Mouse (Mus musculus) C2C12 (cell line): Measurements from ENCODE around the gene Mtf1. TPM values are rescaled to one million over a fixed set of nuclear protein-coding genes. Genes with fewer than 3 reads are reported as not detected.

ENCODE experiments used
- H3K27me3 ChIP-seq: one replicate; pipeline ENCODE4 v1.6.1; 2011; ENCODE audit not compliant: control insufficient read depth, insufficient read depth, insufficient read length
- H3K36me3 ChIP-seq: one replicate; pipeline ENCODE4 v1.6.1; 2011; ENCODE audit not compliant: control insufficient read depth, insufficient read depth
- H3K4me3 ChIP-seq: one replicate; pipeline ENCODE4 v1.5.1; 2011; ENCODE audit warnings: mild to moderate bottlenecking, control low read depth; ENCODE audit not compliant: poor library complexity, insufficient read depth, severe bottlenecking
- H3K79me2 ChIP-seq: one replicate; pipeline ENCODE4 v1.6.1; 2011; ENCODE audit not compliant: control insufficient read depth, insufficient read depth
- H3K79me3 ChIP-seq: one replicate; pipeline ENCODE4 v1.6.1; 2011; ENCODE audit warnings: low read depth, control low read depth
- H3ac ChIP-seq: one replicate; pipeline ENCODE3; 2011; ENCODE audit warnings: low read depth; ENCODE audit not compliant: control insufficient read depth, insufficient read length
- CEBPB ChIP-seq: IDR thresholded peaks from one replicate; pipeline ENCODE4 v1.6.1; 2011; ENCODE audit warnings: low read depth, mild to moderate bottlenecking, control low read depth, moderate library complexity
- CTCF ChIP-seq: IDR thresholded peaks from one replicate; pipeline ENCODE4 v1.5.1; 2011; ENCODE audit not compliant: control insufficient read depth, insufficient read depth, insufficient read length
- FOSL1 ChIP-seq: IDR thresholded peaks from one replicate; pipeline ENCODE4 v1.8.0; 2011; ENCODE audit warnings: mild to moderate bottlenecking, low read length; ENCODE audit not compliant: poor library complexity, insufficient read depth, severe bottlenecking
- MAX ChIP-seq: IDR thresholded peaks from one replicate; pipeline ENCODE4 v1.6.1; 2011; ENCODE audit warnings: mild to moderate bottlenecking, control low read depth
- MYOD1 ChIP-seq: IDR thresholded peaks from one replicate; pipeline ENCODE4 v1.6.1; 2011; ENCODE audit warnings: low read depth; ENCODE audit not compliant: control insufficient read depth, insufficient read length
- MYOG ChIP-seq: IDR thresholded peaks from one replicate; pipeline ENCODE4 v1.6.1; 2011; ENCODE audit not compliant: control insufficient read depth, insufficient read length; ENCODE audit errors: extremely low read depth
- USF1 ChIP-seq: IDR thresholded peaks from one replicate; pipeline ENCODE4 v1.6.1; 2011; ENCODE audit warnings: low read depth, mild to moderate bottlenecking, control low read depth, moderate library complexity
- long read RNA-seq, 2 experiments: library from polyadenylated mRNA; unstranded; transcript quantifications; one replicate each; pipeline ENCODE4 v2.0.0; 2019 to 2020
- polyA plus RNA-seq: library from polyadenylated mRNA; unstranded; fragments of >200 nt; fragmentation: generic; extraction: Trizol; gene quantifications from one replicate; pipeline ENCODE4 v1.2.1, GENCODE M21; 2012; ENCODE audit warnings: missing spikeins

Mtf1 gene
- polyA plus RNA-seq = 10.9 TPM
- long read RNA-seq, experiment 1, full-length matches to known transcripts = 3 of 6 reads
- long read RNA-seq, experiment 1, partial matches to known transcripts = 1 of 6 reads
- long read RNA-seq, experiment 1, other reads (novel, unspliced or antisense) = 2 of 6 reads
- long read RNA-seq, experiment 2, full-length matches to known transcripts = 20 of 28 reads
- long read RNA-seq, experiment 2, partial matches to known transcripts = 2 of 28 reads
- long read RNA-seq, experiment 2, other reads (novel, unspliced or antisense) = 6 of 28 reads

- Histone ChIP-seq H3K27me3 (no peaks in the 10 kb centered on the region), H3K4me3 (peak within 1 kb of the TSS; percentile 95), H3ac (peak within 1 kb of the TSS; percentile 95), H3K79me3 (peaks cover 28% of the 10 kb centered on the region), H3K36me3 (peaks cover 36% of the 10 kb centered on the region), H3K79me2 (peaks cover 43% of the 10 kb centered on the region)
- TF ChIP-seq CTCF (peak; percentile 42), FOSL1 (no peak)
Observed at GRCm38 (mm10) chr4:124801552-124802308, at the start of gene Mtf1. Gene Mtf1, plus strand, starts transcription at chr4:124802104.

GRCm38 (mm10) chr4:124752281-124753199 lies 49.4 kb upstream of the Mtf1 start:
- Histone ChIP-seq H3K27me3 (no peaks in the 10 kb centered on the region), H3K36me3 (peaks cover 5% of the 10 kb centered on the region), H3K79me2 (peaks cover 50% of the 10 kb centered on the region), H3K4me3 (peak overlapping the region; percentile 83), H3ac (peak overlapping the region; percentile 82), H3K79me3 (peaks cover 10% of the 10 kb centered on the region)
- TF ChIP-seq CTCF (no peak), MYOD1 (peak; percentile 41)

DNA sequence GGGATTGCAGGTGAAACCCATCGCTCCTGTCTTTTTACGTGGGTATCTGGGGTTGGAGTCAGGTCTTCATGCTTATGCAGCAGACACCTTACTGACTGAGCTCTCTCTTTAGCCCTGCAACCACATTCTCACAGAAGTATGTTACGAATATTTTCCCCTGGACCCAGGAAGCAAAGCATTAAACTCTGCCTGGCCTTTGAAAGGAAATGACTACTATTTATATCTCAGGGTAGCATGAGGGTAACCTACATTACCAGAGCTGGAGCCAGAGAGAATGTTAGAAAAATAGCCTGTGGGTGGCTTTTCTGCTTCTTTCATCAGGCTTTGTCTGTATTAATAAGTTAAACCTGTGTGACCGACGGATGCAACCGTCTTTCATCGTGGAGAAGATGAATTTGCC lies 46.4 kb upstream of the Mtf1 start:
- Histone ChIP-seq H3K79me3 (peaks cover 10% of the 10 kb centered on the region), H3ac (no peak overlapping the region), H3K4me3 (no peak overlapping the region), H3K36me3 (peaks cover 5% of the 10 kb centered on the region), H3K79me2 (peaks cover 64% of the 10 kb centered on the region), H3K27me3 (no peaks in the 10 kb centered on the region)
- TF ChIP-seq FOSL1 (no peak), MYOG (no peak), USF1 (no peak), CEBPB (no peak), CTCF (no peak), MAX (no peak), MYOD1 (no peak)

DNA sequence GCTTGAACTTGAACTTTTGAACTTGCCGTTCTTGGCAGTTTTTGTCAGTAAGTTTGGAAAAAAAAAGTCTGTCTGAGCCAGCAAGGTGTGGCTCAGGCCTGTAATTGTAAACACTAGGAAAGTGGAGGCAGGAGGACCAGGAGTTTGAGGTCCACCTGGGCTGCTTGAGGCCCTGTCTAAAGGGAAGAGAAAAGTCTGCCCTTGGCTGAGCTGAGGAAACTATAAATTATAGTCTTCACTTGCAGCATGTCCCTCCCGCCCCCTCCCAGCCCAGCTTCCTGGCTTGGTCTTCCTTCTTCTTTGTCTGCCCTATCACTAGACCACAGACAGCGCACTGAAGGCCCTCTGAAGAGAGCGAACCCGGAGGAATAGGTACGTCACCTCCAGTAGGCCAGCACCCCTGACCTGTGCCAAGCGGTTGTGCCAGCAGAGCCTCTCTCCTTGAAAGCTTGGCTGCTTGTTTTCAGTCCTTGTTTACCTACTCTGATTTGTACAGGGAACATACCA lies 42.5 kb upstream of the Mtf1 start:
- peaks cover 5% of the 10 kb centered on the region for H3K79me3 ChIP-seq
- TF ChIP-seq MYOG = no peak
- no peak for TF ChIP-seq CEBPB
- no peak for TF ChIP-seq FOSL1
- no peak for TF ChIP-seq MYOD1
- TF ChIP-seq CTCF = no peak
- no peak for TF ChIP-seq MAX
- no peak for TF ChIP-seq USF1
- H3K4me3 ChIP-seq = no peak overlapping the region
- no peak overlapping the region for H3ac ChIP-seq
- peaks cover 5% of the 10 kb centered on the region for H3K36me3 ChIP-seq
- no peaks in the 10 kb centered on the region for H3K27me3 ChIP-seq
- H3K79me2 ChIP-seq = peaks cover 36% of the 10 kb centered on the region

DNA sequence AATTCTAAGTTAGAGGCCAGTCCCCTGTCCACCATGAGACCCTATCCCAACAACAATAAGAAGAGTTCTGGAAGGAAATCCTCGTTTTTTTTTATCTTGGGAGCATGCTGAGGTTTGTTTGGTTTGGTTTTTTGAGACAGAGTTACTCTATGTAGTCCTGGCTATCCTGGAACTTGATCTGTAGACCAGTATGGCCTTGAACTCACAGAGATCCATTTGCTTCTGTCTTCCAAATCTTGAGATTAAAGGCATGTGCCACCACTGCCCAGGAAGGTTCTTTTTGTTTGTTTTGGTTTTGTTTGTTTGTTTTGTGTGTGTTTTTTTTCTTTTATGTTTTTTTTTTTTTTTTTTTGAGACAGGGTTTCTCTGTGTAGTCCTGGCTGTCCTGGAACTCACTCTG lies 40.7 kb upstream of the Mtf1 start:
- no peak overlapping the region for H3ac ChIP-seq
- H3K27me3 ChIP-seq = no peaks in the 10 kb centered on the region
- no peak for TF ChIP-seq USF1
- TF ChIP-seq CEBPB = no peak
- no peak for TF ChIP-seq MYOG
- no peak for TF ChIP-seq CTCF
- no peak for TF ChIP-seq MAX
- TF ChIP-seq MYOD1 = no peak
- TF ChIP-seq FOSL1 = no peak
- H3K79me3 ChIP-seq = peaks cover 1% of the 10 kb centered on the region
- peaks cover 5% of the 10 kb centered on the region for H3K36me3 ChIP-seq
- no peak overlapping the region for H3K4me3 ChIP-seq
- peaks cover 25% of the 10 kb centered on the region for H3K79me2 ChIP-seq
